Mouse (Mus musculus): Measurements from ENCODE around the gene Cfap99. TPM values are rescaled to one million over a fixed set of nuclear protein-coding genes. Genes with fewer than 3 reads are reported as not detected.

The Cfap99 gene
- total RNA-seq, 2 experiments from 2014 or later, result not detected

Other genes with a start within 250 kb of the Cfap99 start
- 1.5 and 5.0 TPM in 2 replicates for gene Poln, start 119.2 kb upstream of the Cfap99 start, total RNA-seq (2015; ENCODE audit: low replicate concordance)
- gene Poln, start 119.2 kb upstream of the Cfap99 start, total RNA-seq (2017; ENCODE audit: low replicate concordance), result 1.3 and 1.7 TPM in 2 replicates
- gene Haus3, start 119.1 kb upstream of the Cfap99 start, total RNA-seq (2015; ENCODE audit: low replicate concordance), result 18.2 and 44.4 TPM in 2 replicates
- gene Haus3, start 119.1 kb upstream of the Cfap99 start, total RNA-seq (2017; ENCODE audit: low replicate concordance), result 45.2 and 58.7 TPM in 2 replicates
- gene Mxd4, start 100.9 kb upstream of the Cfap99 start, total RNA-seq (2015; ENCODE audit: low replicate concordance), result 7.7 and 10.6 TPM in 2 replicates
- 3.8 and 5.4 TPM in 2 replicates for gene Mxd4, start 100.9 kb upstream of the Cfap99 start, total RNA-seq (2017; ENCODE audit: low replicate concordance)
- not detected in 2 replicates for gene Zfyve28, start 151 bp upstream of the Cfap99 start, total RNA-seq (2015; ENCODE audit: low replicate concordance)
- gene Zfyve28, start 151 bp upstream of the Cfap99 start, total RNA-seq (2017; ENCODE audit: low replicate concordance), result 0.42 and 0.68 TPM in 2 replicates
- 32.8 and 33.4 TPM in 2 replicates for gene Rnf4, start 47.7 kb downstream of the Cfap99 start, total RNA-seq (2015; ENCODE audit: low replicate concordance)
- 38.6 and 38.8 TPM in 2 replicates for gene Rnf4, start 47.7 kb downstream of the Cfap99 start, total RNA-seq (2017; ENCODE audit: low replicate concordance)
- gene Fam193a, start 81.3 kb downstream of the Cfap99 start, total RNA-seq (2015; ENCODE audit: low replicate concordance), result 18.0 and 18.1 TPM in 2 replicates
- 12.5 and 16.9 TPM in 2 replicates for gene Fam193a, start 81.3 kb downstream of the Cfap99 start, total RNA-seq (2017; ENCODE audit: low replicate concordance)
- 1.0 and 1.3 TPM in 2 replicates for gene Tnip2, start 225.4 kb downstream of the Cfap99 start, total RNA-seq (2015; ENCODE audit: low replicate concordance)
- gene Tnip2, start 225.4 kb downstream of the Cfap99 start, total RNA-seq (2017; ENCODE audit: low replicate concordance), result 3.4 and 3.9 TPM in 2 replicates
- gene Sh3bp2, start 237.2 kb downstream of the Cfap99 start, total RNA-seq (2015; ENCODE audit: low replicate concordance), result 5.6 and 9.0 TPM in 2 replicates
- gene Sh3bp2, start 237.2 kb downstream of the Cfap99 start, total RNA-seq (2017; ENCODE audit: low replicate concordance), result 4.7 and 5.4 TPM in 2 replicates